Mouse (Mus musculus) neural tube, embryonic 13.5 days (tissue): ENCODE data around the gene Gucy1a1. TPM values are rescaled to one million over a fixed set of nuclear protein-coding genes. Genes with fewer than 3 reads are reported as not detected.
"Not testable (repeated sequence)": the region's sequence is repeated elsewhere in the genome, so short reads cannot be mapped to it uniquely, and the experiment has no call there.

ENCODE experiments used
- ATAC-seq: fragments of 200-750 bp; cut with Nextera tagmentation; 2 replicates; pipeline ENCODE4 v1.8.0; 2017; ENCODE audit warnings: low read depth, mild to moderate bottlenecking, moderate TSS enrichment, moderate library complexity
- H3K27ac ChIP-seq: fragments of 300-500 bp; sonication (generic); replicated peaks from 2 replicates; pipeline ENCODE4 v1.5.1; 2015; ENCODE audit warnings: moderate library complexity, mild to moderate bottlenecking, inconsistent platforms
- H3K27me3 ChIP-seq: fragments of 300-500 bp; sonication (generic); 2 replicates; pipeline ENCODE4 v1.6.1; 2015; ENCODE audit warnings: mild to moderate bottlenecking, inconsistent platforms
- H3K36me3 ChIP-seq: fragments of 300-500 bp; sonication (generic); 2 replicates; pipeline ENCODE4 v1.6.1; 2015; ENCODE audit warnings: mild to moderate bottlenecking, inconsistent platforms
- H3K4me1 ChIP-seq: fragments of 300-500 bp; sonication (generic); replicated peaks from 2 replicates; pipeline ENCODE4 v1.6.1; 2015; ENCODE audit warnings: inconsistent platforms
- H3K4me2 ChIP-seq: fragments of 300-500 bp; sonication (generic); 2 replicates; pipeline ENCODE4 v1.6.1; 2015; ENCODE audit warnings: inconsistent platforms, mild to moderate bottlenecking, moderate library complexity
- H3K4me3 ChIP-seq: fragments of 300-500 bp; sonication (generic); 2 replicates; pipeline ENCODE4 v1.5.1; 2015; ENCODE audit warnings: mild to moderate bottlenecking, inconsistent platforms
- H3K9ac ChIP-seq: fragments of 300-500 bp; sonication (generic); 2 replicates; pipeline ENCODE4 v1.6.1; 2015; ENCODE audit warnings: moderate library complexity, mild to moderate bottlenecking, inconsistent platforms
- H3K9me3 ChIP-seq: fragments of 300-500 bp; sonication (generic); 2 replicates; pipeline ENCODE4 v1.6.1; 2016; ENCODE audit warnings: inconsistent platforms
- whole genome bisulfite sequencing: fragments of 180-500 bp; shearing (Covaris S2); methylation state at CpG from one replicate; pipeline ENCODE4 v1.1.7; 2015; 5-methylcytosine and 5-hydroxymethylcytosine counted together
- polyA plus RNA-seq: library from polyadenylated mRNA; unstranded; fragments of >200 nt; fragmentation: Nextera tagmentation; extraction: Ambion mirVana; gene quantifications from 2 replicates; pipeline ENCODE4 v1.2.1, GENCODE M21; 2015

Gucy1a1 gene
- 8.1 and 9.2 TPM in 2 replicates for polyA plus RNA-seq

DNA sequence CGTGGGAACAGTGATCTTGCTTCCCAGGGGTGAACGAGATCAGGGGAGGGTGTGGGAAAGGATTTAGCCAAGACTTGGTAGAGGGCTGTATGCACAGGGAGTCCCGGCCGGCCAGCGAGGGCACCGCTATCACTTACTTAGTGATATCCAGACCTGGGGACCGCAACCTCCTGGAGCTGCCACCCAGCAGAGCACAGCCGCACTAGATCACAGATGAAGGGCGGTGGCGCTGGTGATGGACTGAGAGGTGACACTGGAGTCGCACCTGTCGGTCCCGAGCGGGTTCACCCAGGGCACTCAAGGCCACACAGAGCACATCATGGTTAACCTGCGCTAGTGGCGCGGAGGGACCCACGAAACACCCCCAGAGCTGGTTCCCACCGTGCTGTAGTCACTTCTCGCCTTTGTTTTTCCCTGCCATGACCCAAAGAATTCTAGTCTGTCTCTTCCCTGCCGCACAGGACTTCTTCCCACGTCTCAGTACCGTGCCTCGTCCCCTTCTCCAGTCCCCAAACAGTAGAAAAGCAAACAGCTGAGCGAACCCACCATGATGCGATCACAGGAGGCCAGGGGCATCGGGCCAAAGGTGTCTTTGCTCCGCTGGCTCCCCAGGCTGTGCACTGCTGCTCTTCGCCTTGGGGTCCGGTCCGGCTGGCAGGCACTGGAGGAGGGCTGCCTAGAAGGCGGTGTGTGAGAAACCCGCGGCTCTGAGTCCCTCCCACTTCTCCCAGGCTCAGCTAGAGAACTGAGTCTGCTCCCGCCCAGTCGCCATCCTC, at the start of gene Gucy1a1:
TSS of gene Gucy1a1 (minus strand) at position 664 of the 776 bp plus-strand sequence.
- Histone ChIP-seq H3K4me1 (peaks cover 13% of the 10 kb centered on the region), H3K9ac (peak within 1 kb of the TSS; percentile 73), H3K4me2 (peak within 1 kb of the TSS; percentile 84), H3K27me3 (peaks cover 17% of the 10 kb centered on the region), H3K36me3 (no peaks in the 10 kb centered on the region), H3K9me3 (no peaks in the 10 kb centered on the region), H3K27ac (no peak within 1 kb of the TSS), H3K4me3 (peak within 1 kb of the TSS; percentile 45)
- WGBS = 1% methylated on average over 34 of the region's 36 CpGs
- ATAC-seq = peak; percentile 83

GRCm38 (mm10) chr3:82191559-82192245, 46.1 kb upstream of the Gucy1a1 start:
- Histone ChIP-seq H3K9ac (no peak overlapping the region), H3K4me3 (no peak overlapping the region), H3K27ac (no peak overlapping the region), H3K36me3 (no peaks in the 10 kb centered on the region), H3K4me1 (no peaks in the 10 kb centered on the region), H3K27me3 (no peaks in the 10 kb centered on the region), H3K4me2 (no peak overlapping the region), H3K9me3 (no peaks in the 10 kb centered on the region)
- ATAC-seq = no peak
- 69% methylated on average over 1 of the region's 1 CpGs for WGBS

GRCm38 (mm10) chr3:82185626-82186025, 40.0 kb upstream of the Gucy1a1 start:
- Histone ChIP-seq H3K9ac (no peak overlapping the region), H3K27me3 (no peaks in the 10 kb centered on the region), H3K27ac (no peak overlapping the region), H3K4me2 (no peak overlapping the region), H3K36me3 (no peaks in the 10 kb centered on the region), H3K9me3 (no peaks in the 10 kb centered on the region), H3K4me1 (no peaks in the 10 kb centered on the region), H3K4me3 (no peak overlapping the region)
- WGBS = 90% methylated on average over 9 of the region's 9 CpGs
- ATAC-seq = no peak

GRCm38 (mm10) chr3:82181500-82181899, 35.9 kb upstream of the Gucy1a1 start:
- Histone ChIP-seq H3K4me3 (no peak overlapping the region), H3K27me3 (no peaks in the 10 kb centered on the region)

GRCm38 (mm10) chr3:82180253-82180652, 34.7 kb upstream of the Gucy1a1 start:
- ATAC-seq = no peak
- H3K4me2 ChIP-seq = no peak overlapping the region
- H3K9ac ChIP-seq = no peak overlapping the region
- no peaks in the 10 kb centered on the region for H3K4me1 ChIP-seq
- H3K27ac ChIP-seq = no peak overlapping the region
- H3K4me3 ChIP-seq = no peak overlapping the region
- 77% methylated on average over 3 of the region's 3 CpGs for WGBS
- H3K36me3 ChIP-seq = no peaks in the 10 kb centered on the region
- no peaks in the 10 kb centered on the region for H3K9me3 ChIP-seq
- H3K27me3 ChIP-seq = no peaks in the 10 kb centered on the region

More at GRCm38 (mm10) chr3:82181500-82181899, 35.9 kb upstream of the Gucy1a1 start:
- Histone ChIP-seq H3K9ac (no peak overlapping the region), H3K4me2 (no peak overlapping the region), H3K27ac (no peak overlapping the region), H3K36me3 (no peaks in the 10 kb centered on the region), H3K4me1 (no peaks in the 10 kb centered on the region), H3K9me3 (no peaks in the 10 kb centered on the region)
- ATAC-seq = no peak

- Histone ChIP-seq H3K27ac (no peak overlapping the region), H3K4me2 (no peak overlapping the region), H3K4me3 (no peak overlapping the region), H3K27me3 (no peaks in the 10 kb centered on the region), H3K9me3 (no peaks in the 10 kb centered on the region), H3K36me3 (no peaks in the 10 kb centered on the region), H3K9ac (no peak overlapping the region), H3K4me1 (no peaks in the 10 kb centered on the region)
- no peak for ATAC-seq
- WGBS = 86% methylated on average over 1 of the region's 1 CpGs
Measured at GRCm38 (mm10) chr3:82175501-82175900, 29.9 kb upstream of the Gucy1a1 start.

DNA sequence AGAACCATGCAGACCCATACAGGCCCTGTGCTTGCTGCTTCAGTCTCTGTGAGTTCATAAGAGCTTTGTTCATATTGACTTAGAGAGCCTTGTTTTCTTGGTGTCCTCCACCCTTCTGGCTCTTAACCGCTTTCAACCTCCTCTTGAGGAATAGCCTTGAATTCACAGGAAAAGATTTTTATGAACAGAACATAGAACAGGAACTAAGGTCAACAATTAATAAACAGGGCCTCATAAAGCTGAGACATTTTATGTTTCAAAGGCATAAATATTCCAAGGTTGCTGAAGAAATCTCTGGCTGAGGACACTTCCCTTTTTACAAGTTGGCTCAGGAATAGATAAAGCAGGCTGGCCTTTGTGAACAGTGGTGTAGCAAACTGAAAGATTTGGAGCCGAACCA, 21.5 kb upstream of the Gucy1a1 start:
- WGBS = 86% methylated on average over 2 of the region's 2 CpGs
- no peak overlapping the region for H3K27ac ChIP-seq
- H3K9me3 ChIP-seq = no peaks in the 10 kb centered on the region
- H3K9ac ChIP-seq = no peak overlapping the region
- H3K36me3 ChIP-seq = no peaks in the 10 kb centered on the region
- no peak overlapping the region for H3K4me2 ChIP-seq
- no peak for ATAC-seq
- no peak overlapping the region for H3K4me3 ChIP-seq
- no peaks in the 10 kb centered on the region for H3K27me3 ChIP-seq
- no peaks in the 10 kb centered on the region for H3K4me1 ChIP-seq

DNA sequence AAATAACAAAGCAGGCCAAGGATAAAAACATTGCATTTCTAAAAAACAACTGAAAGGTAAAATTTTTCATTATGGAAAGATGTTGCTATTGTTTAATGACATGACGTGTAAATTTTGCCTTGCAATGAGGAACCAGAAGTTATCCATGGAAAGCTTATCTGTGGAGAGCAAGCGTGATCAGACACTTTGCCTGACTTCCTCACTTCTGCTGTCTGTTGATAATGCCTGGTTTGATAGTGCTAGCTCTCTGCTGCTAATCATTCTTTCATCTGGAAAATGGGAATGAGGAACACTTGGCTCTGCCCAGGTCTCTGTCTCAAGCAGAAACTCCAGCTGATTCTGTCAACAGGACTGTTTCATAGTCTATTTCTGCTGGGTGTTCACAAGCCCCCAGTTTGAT, 20.3 kb upstream of the Gucy1a1 start:
- Histone ChIP-seq H3K4me2 (no peak overlapping the region), H3K9me3 (no peaks in the 10 kb centered on the region), H3K36me3 (no peaks in the 10 kb centered on the region), H3K27ac (no peak overlapping the region), H3K4me3 (no peak overlapping the region), H3K4me1 (no peaks in the 10 kb centered on the region), H3K27me3 (no peaks in the 10 kb centered on the region), H3K9ac (no peak overlapping the region)
- ATAC-seq = no peak
- WGBS = 90% methylated on average over 2 of the region's 2 CpGs

DNA sequence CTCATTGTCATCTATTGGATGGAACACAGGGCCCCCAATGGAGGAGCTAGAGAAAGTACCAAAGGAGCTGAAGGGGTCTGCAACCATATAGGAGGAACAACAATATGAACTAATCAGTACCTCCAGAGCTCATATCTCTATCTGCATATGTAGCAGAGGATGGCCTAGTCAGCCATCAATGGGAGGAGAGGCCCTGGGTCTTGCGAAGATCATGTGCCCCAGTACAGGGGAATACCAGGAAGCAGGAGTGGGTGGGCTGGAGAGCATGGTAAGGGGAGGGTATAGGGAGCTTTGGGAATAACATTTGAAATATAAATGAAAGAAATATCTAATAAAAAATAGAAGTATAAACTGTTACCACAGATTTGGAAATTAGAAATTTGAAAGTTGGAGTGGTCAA, 17.4 kb upstream of the Gucy1a1 start:
- WGBS = 100% methylated on average over 1 of the region's 1 CpGs
- H3K4me3 ChIP-seq, H3K4me1 ChIP-seq, H3K27ac ChIP-seq, H3K9me3 ChIP-seq, H3K4me2 ChIP-seq, ATAC-seq, H3K27me3 ChIP-seq, H3K36me3 ChIP-seq, H3K9ac ChIP-seq: not testable (repeated sequence)

- Histone ChIP-seq H3K9me3 (no peaks in the 10 kb centered on the region), H3K36me3 (no peaks in the 10 kb centered on the region), H3K4me1 (peaks cover 13% of the 10 kb centered on the region), H3K4me3 (peak overlapping the region; percentile 45), H3K4me2 (peak overlapping the region; percentile 84), H3K27ac (no peak overlapping the region), H3K27me3 (peaks cover 17% of the 10 kb centered on the region), H3K9ac (peak overlapping the region; percentile 73; the same call in 1 of the 2 replicates)
- no peak for ATAC-seq
Measured at GRCm38 (mm10) chr3:82145978-82146377, 389 bp upstream of the Gucy1a1 start.

DNA sequence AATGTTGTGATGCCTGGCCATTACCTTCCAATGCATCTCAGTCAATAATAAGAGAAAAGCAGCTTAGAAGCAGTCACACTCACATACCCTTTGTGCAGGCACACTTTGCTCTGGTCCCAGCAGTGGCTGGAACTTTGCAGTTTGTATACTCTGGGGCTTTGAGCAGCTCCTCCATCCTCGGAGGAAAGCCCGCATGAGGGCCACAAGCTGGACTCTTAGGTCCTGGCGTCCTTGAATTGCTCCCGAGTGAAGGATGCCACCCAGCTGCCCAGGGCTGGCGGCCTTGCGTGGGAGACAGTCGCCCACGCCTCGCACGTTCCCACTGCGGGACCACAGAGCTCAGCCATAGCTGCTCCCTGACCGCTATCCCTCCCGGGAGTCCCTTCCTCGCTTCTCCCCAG, 864 bp downstream of the Gucy1a1 start:
- Histone ChIP-seq H3K4me3 (peak overlapping the region; percentile 45), H3K9me3 (no peaks in the 10 kb centered on the region), H3K27ac (no peak overlapping the region), H3K9ac (peak overlapping the region; percentile 73), H3K27me3 (peaks cover 17% of the 10 kb centered on the region), H3K4me2 (peak overlapping the region; percentile 84), H3K36me3 (no peaks in the 10 kb centered on the region), H3K4me1 (peaks cover 13% of the 10 kb centered on the region)
- WGBS = 12% methylated on average over 14 of the region's 14 CpGs
- ATAC-seq = peak; percentile 63; the same call in 1 of the 2 replicates

DNA sequence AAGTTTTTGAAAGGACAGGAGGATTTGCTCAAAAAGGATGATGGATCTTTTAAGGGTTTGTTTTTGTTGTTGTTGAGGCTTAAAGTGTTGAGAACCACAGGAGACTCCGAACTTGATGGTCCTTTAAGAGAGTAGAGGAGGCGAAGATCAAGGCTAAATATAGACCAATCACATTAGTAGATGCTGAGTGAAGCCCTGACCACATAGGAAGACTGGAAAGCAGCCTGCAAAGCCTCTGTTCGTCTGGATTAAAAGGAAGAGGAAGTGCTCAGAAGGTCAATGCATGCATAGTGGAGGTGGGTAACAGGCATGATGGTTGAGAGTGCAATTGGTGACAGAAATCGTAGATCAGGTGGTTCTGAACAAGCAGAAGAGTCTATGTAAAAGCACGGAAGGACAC, 4.8 kb downstream of the Gucy1a1 start:
- no peak for ATAC-seq
- Histone ChIP-seq H3K36me3 (no peaks in the 10 kb centered on the region), H3K9ac (no peak overlapping the region), H3K27me3 (peaks cover 17% of the 10 kb centered on the region), H3K4me1 (peaks cover 19% of the 10 kb centered on the region), H3K4me3 (no peak overlapping the region), H3K27ac (no peak overlapping the region), H3K9me3 (no peaks in the 10 kb centered on the region), H3K4me2 (no peak overlapping the region)
- WGBS = 66% methylated on average over 5 of the region's 5 CpGs
